Mouse (Mus musculus) layer of hippocampus, adult 2 months (tissue): Measurements from ENCODE around the gene Nop9. TPM values are rescaled to one million over a fixed set of nuclear protein-coding genes. Genes with fewer than 3 reads are reported as not detected.
"Not testable (repeated sequence)": the region's sequence is repeated elsewhere in the genome, so short reads cannot be mapped to it uniquely, and the experiment has no call there.

Experiments
- DNase-seq, 2 experiments: peaks; one replicate each; pipeline ENCODE4 v3.0.0; 2022; ENCODE audit warnings: low spot score in 2 of 2
- H3K27ac ChIP-seq: fragments of 200-600 bp; 2 replicates; pipeline ENCODE4 v1.8.1; 2022
- H3K4me3 ChIP-seq: fragments of 200-600 bp; 2 replicates; pipeline ENCODE4 v1.8.1; 2022; ENCODE audit warnings: mild to moderate bottlenecking
- CTCF ChIP-seq: fragments of 200-600 bp; conservative IDR thresholded peaks from 2 replicates; pipeline ENCODE4 v1.8.1; 2022; ENCODE audit warnings: antibody characterized with exemption, mild to moderate bottlenecking, moderate library complexity
- total RNA-seq, 2 experiments: library from RNA; stranded (reverse); gene quantifications; 2 replicates each; pipeline ENCODE4 v1.2.3; 2021

Gene Nop9
- total RNA-seq, 2 experiments from 2014 or later, result 11.8 to 13.1 TPM

DNA sequence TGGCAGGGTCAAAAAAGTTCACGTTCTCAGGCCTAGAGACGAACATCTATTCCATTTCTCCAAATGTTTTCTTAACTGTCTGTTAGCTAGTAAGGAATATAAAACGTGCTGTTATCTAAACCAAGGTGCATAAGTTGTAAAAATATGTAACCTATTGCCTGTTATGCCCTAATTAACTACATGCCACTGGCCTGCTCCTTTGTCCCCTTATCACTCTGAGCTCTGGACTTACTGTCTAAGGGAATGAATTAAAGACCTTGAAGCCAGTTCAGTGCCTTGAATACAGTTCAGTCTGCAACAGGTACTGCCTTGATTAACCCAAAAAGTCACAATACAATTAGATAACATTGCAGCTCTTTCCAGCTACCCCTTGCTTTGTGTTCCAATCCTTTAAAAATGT, 10.2 kb upstream of the Nop9 start:
- Histone ChIP-seq H3K27ac (no peak overlapping the region), H3K4me3 (no peak overlapping the region)
- DNase-seq, result no peak
- no peak for TF ChIP-seq CTCF

- Histone ChIP-seq H3K4me3 (no peak overlapping the region), H3K27ac (no peak overlapping the region)
- TF ChIP-seq CTCF, result no peak
- no peak for DNase-seq
Measured at GRCm38 (mm10) chr14:55735758-55736157, 9.7 kb upstream of the Nop9 start.

DNA sequence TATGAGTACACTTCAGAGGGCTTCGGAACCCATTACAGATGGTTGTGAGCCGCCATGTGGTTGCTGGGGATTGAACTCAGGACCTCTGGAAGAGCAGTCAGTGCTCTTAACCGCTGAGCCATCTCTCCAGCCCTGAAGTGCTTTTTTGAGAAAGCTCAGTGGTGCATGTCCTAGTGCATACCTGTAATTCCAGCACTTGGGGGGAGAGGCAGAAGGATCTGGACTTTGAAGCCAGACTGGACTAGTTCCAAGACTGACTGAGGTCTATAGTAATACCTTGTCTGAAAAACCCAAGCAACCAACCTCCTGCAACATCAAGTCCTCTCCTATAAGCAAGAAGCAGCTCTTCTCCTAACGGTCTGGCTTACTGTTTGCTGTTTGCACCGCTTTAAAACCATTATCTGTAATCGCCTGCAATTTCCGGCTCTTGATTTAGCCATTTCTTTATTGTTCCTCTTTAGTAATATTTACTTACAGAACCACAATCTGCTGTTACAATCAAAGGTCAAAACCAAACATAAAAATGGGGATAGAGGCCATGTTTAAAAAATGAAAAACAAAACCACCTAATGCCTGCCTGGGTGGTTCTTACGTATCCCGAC, 8.3 kb upstream of the Nop9 start:
- H3K27ac ChIP-seq, result no peak overlapping the region
- no peak overlapping the region for H3K4me3 ChIP-seq
- DNase-seq, result no peak
- no peak for TF ChIP-seq CTCF

GRCm38 (mm10) chr14:55743711-55744110, 1.8 kb upstream of the Nop9 start:
- peak; percentile 81 to 92 for DNase-seq
- peak; percentile 99 for TF ChIP-seq CTCF
- H3K27ac ChIP-seq, result no peak overlapping the region
- H3K4me3 ChIP-seq, result no peak overlapping the region

DNA sequence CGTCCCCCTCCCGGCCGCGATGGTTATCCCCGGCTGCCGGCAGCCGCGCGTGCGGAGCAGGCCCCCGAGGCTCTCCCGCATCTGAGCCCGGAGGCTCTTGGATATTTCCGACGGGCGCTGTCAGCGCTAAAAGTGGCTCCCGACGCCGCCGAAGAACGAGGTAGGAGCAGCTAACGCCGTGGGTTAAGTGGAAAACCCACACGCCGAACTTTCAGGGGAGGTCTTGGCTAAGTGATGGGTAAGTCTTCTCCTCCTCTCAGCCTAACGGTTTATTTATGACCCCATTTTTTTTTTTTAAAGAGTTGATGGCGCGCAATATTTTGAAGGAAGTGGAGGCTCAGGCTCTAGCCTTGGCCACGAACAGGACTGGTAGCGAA, 356 bp downstream of the Nop9 start:
- no peak for TF ChIP-seq CTCF
- peak overlapping the region; percentile 67 for H3K4me3 ChIP-seq
- no peak for DNase-seq
- peak overlapping the region; percentile 78 for H3K27ac ChIP-seq

GRCm38 (mm10) chr14:55747051-55747847, 1.8 kb downstream of the Nop9 start:
- Histone ChIP-seq H3K4me3 (no peak overlapping the region; the same call in 1 of the 2 replicates), H3K27ac (no peak overlapping the region)
- TF ChIP-seq CTCF, result peak; percentile 43
- no peak for DNase-seq

GRCm38 (mm10) chr14:55757566-55757965, 12.1 kb downstream of the Nop9 start:
- no peak overlapping the region for H3K27ac ChIP-seq
- H3K4me3 ChIP-seq, result no peak overlapping the region
- DNase-seq, result no peak
- TF ChIP-seq CTCF, result no peak

DNA sequence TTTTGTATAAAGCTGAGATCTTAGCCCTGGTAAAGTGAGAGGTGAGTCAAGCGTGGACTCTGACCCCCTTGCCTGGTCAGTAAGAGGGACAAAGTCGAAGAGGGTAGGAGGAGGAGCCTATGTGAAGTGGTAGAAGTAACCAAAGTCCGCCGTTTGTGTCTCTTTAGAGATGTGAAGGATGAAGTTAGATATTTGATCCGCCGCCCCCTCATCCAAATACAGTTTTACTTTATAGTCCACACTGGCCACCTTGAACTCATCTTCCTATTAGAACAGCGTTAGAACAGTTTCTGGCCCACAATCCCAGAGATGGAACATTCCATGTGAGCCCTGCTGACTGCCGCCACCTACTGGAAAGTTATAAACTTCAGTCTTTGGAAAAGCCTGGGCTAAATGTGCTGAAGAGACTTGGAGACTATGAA, 12.9 kb downstream of the Nop9 start, which contains the start of gene Cideb:
Gene Cideb (minus strand): TSS at position 96 of the 422 bp plus-strand sequence.
- Histone ChIP-seq H3K4me3 (no peak within 1 kb of the TSS), H3K27ac (no peak within 1 kb of the TSS)
- peak; percentile 83 for TF ChIP-seq CTCF
- DNase-seq, result peak in 1 of 2 experiments; percentile 46

DNA sequence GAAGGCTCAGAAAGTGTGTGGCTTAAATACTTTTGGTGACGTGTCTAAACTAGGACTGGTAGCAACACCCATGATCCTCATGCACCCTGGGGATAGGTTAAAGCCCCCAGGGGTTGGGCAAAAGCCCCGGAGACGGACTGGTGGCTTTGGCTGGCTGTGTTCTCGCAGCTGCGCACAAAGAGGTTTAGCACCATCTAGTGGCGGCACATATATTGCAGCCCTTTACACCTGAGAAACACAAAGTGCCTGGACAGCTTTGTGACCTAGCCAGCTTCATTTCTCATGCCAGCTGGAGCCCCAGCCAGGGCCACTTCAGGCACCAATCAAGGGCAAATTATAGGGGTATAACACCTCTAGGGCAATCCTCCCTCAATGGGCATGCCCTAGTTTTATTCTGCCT, 14.7 kb downstream of the Nop9 start:
- DNase-seq, result peak; percentile 70 to 85
- peak overlapping the region; percentile 36 for H3K4me3 ChIP-seq
- not testable (repeated sequence) for H3K27ac ChIP-seq
- TF ChIP-seq CTCF, result peak; percentile 85

- Histone ChIP-seq H3K4me3 (peak within 1 kb of the TSS; percentile 65), H3K27ac (peak within 1 kb of the TSS; percentile 72)
- TF ChIP-seq CTCF, result no peak
- DNase-seq, result no peak
Measured at GRCm38 (mm10) chr14:55761163-55761562, 15.7 kb downstream of the Nop9 start, which contains the start of gene Ltb4r2. TSS of gene Ltb4r2 (plus strand) at chr14:55761428.

GRCm38 (mm10) chr14:55762001-55762821, 16.7 kb downstream of the Nop9 start:
- DNase-seq, result peak in 1 of 2 experiments; percentile 24
- TF ChIP-seq CTCF, result peak; percentile 76
- H3K4me3 ChIP-seq, result peak overlapping the region; percentile 65
- peak overlapping the region; percentile 72 for H3K27ac ChIP-seq

GRCm38 (mm10) chr14:55763166-55763565, 17.7 kb downstream of the Nop9 start:
- TF ChIP-seq CTCF, result no peak
- DNase-seq, result no peak
- peak overlapping the region; percentile 72; the same call in 1 of the 2 replicates for H3K27ac ChIP-seq
- no peak overlapping the region for H3K4me3 ChIP-seq

DNA sequence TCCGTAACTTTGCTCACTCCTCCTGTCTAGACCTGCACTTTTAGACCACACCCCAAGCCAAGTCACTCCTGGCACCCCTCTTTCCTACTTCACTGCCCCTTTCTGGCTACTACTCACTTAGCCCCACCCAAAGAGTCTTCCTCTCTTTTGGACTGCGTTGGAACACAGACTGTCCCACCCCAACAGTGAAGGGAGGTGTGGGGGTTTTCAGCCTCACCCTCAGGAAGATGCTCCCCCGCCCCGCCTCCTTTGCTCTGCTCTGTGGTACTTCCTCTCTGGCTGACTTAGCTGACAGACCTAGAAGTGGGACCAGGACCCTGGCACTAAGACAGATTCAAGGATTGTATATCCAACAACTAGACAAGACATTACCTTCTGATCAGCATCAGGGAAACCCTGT, 20.2 kb downstream of the Nop9 start, which contains the start of gene Ltb4r1:
Gene Ltb4r1 (plus strand): TSS at position 267 of the 400 bp plus-strand sequence.
- no peak within 1 kb of the TSS for H3K4me3 ChIP-seq
- H3K27ac ChIP-seq, result no peak within 1 kb of the TSS
- DNase-seq, result no peak
- TF ChIP-seq CTCF, result no peak
